Mouse (Mus musculus): ENCODE measurements at regions not wholly inside any gene's neighbourhood (a gene's known extent, or its start where the extent isn't known, plus 50 kb on each side); places are given as distances from the start of the nearest gene placed in this dataset.
"Not testable (repeated sequence)": the region's sequence is repeated elsewhere in the genome, so short reads cannot be mapped to it uniquely, and the experiment has no call there.

DNA sequence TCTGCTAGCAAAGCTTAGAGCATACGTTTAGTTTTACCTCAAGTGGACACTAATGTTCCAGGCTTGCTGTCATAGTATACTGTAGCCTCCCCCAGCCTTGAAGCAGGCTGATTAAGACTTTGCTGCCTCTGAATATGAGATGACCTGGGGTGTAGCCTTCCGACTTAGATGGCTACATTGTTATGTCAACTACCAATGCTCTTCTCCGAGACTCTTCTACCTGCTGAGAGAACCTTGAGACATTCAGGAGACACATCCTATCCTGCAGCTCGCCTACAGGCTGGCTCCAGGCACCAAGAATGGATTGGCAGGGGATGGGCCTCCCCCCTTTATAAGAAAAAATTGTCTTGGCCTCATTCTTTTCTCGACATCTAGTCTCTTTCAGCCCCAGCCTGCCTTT lies 379.0 kb upstream of the Ptger4 start:
- DNase-seq (ENCODE audit: low read depth, low spot score): no peak

DNA sequence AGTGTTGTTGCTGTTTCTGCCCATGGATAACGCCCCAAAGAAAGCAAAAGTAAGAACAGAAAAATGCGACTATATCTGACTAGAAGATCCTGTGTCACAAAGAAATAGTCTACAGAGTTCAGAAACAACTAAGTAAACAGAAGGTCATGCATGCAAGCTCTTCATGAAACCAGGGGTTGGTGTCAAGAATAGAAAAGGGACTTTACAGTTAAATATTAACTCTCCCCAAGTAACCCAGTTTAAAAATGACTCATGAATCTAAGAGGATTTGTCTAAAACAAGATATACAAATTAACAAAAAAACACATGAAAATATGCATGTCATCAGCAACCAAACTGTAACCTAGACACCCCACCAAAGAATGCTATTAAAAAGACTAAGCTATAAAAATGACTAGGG lies 381.4 kb upstream of the Ptger4 start:
- DNase-seq (ENCODE audit: low read depth, low spot score): no peak

DNA sequence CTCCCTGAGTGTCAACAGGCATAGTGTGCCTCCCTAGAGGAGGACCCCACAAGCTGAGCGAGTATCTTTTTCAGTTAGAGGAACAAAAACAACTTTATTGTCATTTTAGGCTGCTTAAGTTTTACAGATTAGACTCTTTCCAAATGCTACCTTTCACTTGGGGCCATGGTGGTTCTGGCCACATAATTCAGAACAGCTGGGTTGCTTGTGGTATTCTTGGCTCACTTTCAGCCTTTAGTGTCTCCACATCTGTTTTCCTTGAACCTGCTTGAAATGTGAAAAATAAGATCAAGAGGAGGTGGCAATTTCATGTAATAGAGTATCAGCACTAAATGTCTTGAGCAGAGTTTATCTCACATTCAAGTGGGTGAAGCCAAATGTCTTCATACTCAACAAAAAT lies 402.7 kb upstream of the Ptger4 start:
- no peak for DNase-seq (ENCODE audit: low read depth, low spot score)

DNA sequence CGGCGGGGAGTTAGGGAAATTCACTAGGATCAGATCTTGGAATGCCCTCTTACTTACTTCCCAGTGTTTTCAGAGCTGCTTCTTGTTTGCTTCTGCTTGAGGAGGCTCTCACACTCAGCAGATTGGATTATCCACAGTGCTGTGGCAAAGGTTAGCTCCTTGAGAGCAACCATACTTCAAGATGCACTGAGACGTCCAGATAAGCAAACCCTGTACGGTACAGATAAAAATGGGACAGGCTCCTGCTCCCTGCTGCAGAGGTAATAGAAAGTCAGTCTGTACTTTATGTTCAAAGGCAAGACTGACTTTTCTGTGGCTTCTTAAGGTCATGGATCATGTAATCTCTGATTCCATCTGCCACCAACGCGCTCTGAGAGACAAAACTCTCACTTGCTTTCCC lies 414.8 kb upstream of the Ptger4 start:
- DNase-seq (ENCODE audit: low read depth, low spot score): no peak

DNA sequence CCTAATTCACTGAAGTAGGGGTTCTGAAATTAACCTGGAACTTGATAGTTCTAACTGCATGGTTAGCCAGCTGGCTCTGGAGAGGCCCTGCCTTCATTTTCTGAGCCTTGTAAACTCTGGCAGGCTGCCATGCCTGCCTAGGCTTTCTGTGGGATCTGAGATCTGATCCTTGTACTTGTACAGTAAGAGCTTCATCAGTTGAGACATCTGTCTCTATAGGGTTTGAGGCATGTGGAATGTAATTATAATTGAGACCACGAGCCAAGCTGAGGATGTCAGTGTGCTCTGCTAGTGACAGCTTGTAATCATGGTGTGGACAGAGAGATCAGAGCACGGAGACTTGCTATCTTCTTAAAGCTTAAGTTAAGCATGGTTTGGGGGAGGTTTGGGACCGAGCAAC lies 416.8 kb upstream of the Ptger4 start:
- no peak for DNase-seq (ENCODE audit: low read depth, low spot score)

DNA sequence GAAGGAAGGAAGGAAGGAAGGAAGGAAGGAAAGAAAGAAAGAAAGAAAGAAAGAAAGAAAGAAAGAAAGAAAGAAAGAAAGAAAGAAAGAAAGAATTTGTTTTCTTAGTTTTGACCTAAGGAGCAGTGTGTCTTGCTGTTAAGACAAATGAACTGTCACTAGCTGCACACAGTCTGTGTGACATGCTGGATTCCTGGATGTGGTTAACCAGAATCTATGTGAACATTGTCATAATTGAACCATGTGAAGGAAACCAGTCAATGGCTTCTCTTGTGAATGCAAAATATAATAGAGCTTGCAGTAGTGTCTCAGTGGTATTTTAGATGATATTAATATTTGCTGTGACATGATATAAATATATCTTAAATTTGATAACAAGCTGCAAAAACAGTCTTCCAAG lies 427.8 kb upstream of the Ptger4 start:
- DNase-seq (ENCODE audit: low read depth, low spot score): no peak

DNA sequence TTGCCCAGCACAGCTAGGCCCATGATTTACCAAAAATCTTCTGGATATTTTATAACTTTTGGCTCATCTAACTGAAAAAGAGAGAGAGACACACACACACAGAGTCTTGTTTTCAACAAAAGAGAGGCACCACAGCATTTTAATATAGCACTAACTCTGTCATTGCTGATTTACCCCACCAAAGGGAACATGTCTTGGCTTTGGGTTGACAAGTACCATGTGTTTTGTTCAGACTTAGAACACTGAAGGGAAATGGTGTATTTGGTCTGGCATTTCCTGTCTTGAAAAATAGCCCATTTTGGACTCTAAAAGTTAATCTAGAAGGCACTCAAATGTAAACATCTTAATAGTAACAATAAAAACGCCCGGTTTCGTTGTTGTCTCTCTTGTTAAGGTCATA lies 432.7 kb upstream of the Ptger4 start:
- no peak for DNase-seq (ENCODE audit: low read depth, low spot score)

DNA sequence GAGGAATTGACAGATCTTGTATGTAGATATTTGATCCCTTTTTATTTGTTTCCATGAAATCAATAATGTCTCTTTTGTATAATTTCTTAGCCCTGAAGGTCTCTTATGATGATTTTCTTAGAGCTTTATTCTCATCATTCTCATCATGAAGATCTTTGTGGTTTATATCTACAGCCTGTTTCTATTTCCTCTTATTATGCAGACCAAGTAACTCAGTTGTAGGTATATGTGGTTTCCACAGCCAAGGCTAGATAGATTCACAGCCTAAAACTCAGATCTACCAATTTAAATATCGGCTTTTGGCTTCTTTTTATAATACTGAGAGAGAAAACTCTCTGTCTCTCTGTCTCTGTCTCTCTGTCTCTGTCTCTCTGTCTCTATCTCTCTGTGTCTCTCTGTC lies 449.8 kb upstream of the Ptger4 start:
- DNase-seq (ENCODE audit: low read depth, low spot score): no peak

DNA sequence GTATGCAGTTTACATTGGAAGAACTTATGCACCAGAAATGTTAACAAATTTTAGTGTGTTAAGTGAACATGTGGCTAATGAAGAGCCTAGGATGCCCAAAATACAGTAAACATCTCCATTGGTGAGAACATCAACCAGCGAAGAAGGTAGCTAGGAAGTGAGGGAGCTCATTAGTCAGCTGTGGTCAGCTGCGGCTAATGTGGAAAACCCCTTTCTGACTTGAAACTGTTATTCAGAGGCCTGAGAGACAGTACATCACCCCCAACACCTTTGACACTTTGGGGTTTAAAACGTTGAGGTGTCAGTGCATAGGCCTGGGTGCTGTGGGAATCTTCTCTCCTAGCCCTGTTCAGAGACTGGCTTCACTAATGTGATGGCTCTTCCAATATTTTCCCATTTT lies 451.0 kb upstream of the Ptger4 start:
- no peak for DNase-seq (ENCODE audit: low read depth, low spot score)

DNA sequence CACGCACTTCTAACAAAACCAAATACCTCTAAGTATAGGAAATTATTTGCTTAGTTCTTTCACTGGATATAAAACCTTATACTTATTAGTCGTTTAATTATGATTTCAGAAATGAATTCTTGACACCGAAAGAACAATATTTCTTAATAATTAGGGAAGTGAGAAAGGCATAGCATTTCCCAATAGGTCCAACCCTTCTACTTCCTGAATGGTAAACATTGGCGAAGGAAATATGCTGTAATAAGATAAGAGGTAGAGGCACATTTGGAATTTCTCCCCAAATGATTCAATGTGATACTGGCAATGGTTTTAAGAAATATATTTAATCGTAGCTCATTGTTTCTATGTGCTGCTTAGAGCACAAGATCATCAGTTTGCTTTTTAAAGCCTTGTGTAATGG lies 464.5 kb upstream of the Ptger4 start:
- DNase-seq (ENCODE audit: low read depth, low spot score): no peak

DNA sequence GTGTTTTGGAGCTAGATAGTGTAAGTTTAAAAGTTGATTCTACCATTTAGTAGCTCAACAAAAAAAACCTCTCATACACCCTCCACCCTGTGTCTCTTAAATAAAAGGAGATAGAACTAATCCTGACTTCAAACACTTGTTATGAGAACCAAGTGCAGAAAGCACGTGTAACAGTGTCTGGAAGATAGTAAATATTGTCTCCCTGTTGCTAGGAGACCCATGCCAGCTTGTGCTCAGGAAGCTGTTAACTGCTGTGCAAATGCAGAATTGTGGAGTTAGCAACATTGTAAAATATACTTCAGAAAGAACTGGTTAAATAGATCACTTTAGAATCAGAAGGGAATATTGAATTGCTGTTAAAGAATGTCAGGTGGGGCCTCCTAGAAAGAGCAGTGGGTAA lies 496.7 kb upstream of the Ptger4 start:
- DNase-seq (ENCODE audit: low read depth, low spot score): no peak

DNA sequence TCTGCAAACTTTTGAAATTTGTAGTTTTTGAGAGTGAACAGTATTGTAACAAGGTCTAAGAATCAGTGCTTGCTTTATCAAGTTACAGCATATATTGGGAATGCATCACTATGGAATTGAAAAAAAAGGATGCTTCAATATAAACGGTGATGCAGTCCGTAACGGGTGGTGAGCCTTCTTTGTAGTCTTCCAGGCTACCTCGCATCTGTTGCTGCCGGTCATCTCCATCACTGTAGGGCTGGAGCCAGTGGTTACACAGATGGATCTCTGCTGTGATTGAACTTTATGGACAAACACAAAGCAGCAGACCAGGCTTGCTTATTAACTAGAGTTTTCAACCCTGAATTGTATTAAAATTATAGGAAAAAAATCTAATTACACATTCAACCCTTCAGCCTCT lies 499.9 kb upstream of the Ptger4 start:
- DNase-seq (ENCODE audit: low read depth, low spot score): no peak

DNA sequence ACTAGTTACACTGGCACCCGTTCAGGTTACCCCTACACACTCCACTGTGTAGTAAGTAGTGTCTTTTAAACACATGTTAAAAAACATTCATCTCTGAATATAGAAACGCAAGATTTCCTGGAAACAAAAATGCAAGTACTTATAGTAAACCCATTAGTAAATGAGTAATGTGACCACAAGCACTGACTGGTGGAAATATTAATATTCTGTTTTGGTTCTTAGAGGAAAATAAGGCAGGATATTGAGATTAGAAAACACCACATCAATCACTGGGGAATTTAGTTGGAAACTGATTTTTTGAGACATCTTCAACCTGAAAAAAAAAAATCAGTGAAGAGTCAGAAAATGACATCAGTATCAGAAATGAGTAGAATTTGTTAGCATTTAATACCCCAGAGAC lies 514.7 kb upstream of the Ptger4 start:
- no peak for DNase-seq (ENCODE audit: low read depth, low spot score)

DNA sequence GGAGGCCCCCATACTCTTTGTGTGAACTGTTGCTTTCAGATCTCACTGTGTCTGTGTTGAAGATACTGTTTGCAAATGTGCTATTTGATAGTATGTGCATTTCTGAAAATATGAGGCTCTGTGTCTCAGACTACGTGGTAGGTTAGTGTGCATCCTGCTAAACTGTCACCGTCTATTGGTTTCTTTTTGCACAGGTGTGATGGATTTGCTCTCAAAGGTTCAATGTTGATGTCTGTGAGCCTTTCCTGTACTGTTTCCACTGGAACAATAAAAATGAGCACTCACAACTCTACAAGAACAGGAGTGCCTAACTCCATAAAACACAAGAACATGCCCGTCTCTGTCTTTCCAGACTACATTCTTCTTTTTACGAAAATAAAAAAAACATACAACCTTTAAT lies 518.2 kb upstream of the Ptger4 start:
- no peak for DNase-seq (ENCODE audit: low read depth, low spot score)

DNA sequence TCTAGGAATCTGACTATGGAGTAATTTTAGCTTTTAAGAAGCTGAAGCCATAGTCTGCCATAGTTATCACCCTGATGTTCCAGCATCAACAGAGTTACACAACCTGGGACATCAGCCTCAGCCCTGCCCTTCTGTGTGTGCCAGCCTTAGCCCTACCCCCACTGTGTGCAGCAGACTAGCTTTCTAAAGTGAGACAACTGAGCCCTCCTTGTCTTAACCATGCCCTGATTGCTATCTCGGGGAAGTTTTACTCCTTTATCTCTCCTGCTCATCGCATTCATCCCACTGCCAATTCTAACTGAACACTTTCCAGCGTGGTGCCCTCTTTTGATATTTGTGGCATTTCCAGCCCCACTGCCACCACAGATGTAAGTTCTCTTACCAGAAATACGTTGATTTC lies 522.5 kb upstream of the Dab2 start:
- DNase-seq (ENCODE audit: low read depth, low spot score): no peak

DNA sequence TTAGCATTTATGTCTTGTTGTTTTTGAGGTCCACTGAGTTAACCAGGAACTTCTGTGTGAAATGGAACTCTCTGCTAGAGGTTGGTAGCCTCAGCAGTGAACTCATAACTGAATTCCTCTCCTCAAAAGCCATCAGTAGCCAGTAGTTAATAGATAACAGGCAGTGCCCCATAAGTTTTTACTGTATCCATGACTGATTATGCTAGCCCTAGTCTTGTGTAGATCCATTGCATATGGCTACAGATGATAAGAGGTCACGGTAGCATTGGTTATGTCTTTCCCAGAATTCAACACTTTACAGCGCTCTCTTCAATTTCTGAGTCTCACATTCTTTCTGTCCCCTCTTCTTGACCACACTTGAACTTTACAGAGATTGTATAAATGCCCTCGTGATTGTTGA lies 499.7 kb upstream of the Dab2 start:
- no peak for DNase-seq (ENCODE audit: low read depth, low spot score)

DNA sequence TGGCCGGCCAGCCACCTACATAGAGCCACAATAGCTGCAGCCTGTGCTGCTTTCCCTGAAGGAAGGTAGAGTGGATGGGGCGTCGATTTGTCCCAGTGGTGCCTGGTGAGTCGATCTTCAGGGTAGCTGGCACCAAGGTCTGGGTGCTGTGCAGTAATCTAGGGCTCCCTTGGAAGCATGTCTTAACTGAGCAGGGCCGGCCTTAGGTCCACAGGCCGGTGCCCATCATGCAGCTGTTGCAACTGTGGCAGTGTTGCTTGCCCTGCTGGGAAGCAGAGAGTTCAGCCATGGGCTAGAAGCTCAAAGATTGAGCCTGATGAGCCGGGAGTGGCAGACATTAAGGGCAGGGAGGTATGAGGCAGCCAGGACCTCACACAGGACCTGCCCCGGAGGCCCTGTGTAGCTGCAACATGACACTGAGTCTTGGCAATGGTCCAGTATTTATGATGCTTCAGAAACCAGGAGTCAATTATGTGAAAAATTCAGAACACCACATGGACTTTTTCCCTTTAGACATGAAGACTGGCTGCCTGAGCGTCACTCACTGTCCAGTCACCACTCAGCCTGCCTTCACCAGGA lies 488.3 kb upstream of the Dab2 start:
- DNase-seq (ENCODE audit: low read depth, low spot score): no peak

DNA sequence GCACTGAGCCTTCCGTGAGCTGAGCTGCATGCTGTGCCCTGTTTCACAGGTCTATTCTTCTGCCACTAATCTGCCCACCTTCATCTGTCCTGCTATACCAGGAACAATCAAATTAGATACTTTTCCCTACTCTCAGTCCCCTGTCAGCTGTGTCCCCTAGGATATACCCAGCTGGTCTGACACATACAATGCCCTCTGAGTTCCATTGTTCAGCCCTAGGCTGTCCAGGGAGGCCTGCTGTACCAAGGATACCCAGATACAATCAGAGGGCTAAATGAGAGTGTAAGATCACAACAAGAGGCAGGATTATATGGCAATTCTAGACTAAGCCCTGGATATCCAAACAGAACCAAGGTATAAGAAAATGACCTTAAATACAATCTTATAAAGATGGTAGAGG lies 487.6 kb upstream of the Dab2 start:
- DNase-seq (ENCODE audit: low read depth, low spot score): no peak

DNA sequence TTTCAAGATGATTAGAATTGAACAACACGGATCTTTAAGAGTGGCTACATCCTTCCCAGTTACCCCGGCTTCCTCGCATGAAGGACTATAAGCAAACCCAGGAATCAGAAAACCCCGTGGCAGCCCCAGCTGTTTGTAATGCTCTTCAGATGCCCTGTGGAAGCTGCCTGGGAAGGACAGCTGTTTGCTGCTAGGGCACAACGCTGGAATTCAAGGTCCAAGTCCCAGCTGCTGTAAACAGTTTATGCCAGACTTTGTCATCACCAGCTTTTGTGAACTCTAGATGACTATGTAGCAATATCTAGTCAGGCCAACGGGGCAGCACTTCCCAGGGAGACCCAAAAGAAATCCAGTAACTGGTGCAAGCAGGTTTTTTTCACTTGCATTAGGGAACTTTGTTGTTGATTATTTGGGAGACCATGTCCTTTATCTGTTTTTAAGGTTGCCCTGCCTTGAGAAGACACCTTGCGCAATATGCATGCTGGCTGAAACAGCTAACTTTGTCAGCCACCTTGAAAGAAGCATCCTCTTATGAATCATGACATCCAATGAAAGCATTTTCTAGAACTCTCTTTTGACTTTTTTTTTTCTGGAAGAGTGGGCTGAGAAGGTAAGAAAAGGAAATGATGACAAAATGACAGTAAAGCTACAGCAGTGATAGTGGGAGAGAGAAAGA lies 481.5 kb upstream of the Dab2 start:
- no peak for DNase-seq (ENCODE audit: low read depth, low spot score)

DNA sequence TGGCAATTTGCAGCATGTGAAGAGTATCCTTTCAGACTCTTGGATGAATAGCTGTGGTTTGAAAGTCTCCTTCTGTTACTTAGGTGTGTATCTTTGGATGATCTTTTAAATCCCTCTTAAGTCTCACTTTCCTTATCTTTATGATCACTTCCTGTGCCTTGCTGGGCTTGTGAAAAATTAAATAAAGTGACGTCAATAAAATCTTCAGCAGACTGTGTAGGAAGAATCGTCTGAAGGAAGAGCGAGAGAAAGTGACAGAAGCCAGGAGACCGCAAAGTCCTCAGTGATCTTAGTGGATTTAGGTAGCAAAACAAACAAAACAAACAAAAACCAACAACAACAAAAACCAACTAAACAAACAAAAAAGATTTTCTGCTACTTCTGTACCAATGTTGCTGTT lies 459.6 kb upstream of the Dab2 start:
- no peak for DNase-seq (ENCODE audit: low read depth, low spot score)

DNA sequence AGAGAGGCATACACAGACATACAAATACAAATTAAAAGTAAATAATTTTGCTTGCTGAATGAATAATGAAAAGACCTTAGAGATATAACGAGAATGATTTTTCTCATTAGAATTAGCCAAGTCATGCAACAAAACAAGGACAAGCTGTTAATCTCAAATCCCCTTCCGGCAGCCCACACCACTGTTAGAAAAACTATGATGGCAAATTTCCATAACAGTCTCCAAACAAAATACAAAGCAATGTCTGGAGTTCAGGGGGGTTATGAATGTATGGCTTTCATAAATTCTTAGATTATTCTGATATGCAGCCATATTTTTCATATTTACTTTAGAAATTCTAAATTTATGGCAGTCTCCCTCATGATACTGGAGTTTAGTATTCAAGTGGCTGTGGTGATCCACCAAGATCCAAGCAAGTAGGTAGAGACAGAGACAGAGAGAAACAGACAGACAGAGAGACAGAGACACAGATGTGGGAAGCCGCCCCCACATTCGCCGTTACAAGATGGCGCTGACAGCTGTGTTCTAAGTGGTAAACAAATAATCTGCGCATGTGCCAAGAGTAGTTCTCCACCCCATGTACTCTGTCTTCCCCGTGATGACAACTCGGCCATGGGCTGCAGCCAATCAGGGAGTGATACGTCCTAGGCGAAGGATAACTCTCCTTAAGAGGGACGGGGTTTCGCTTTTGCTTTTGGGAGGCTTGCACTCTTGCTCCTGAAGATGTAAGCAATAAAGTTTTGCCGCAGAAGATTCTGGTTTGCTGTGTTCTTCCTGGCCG lies 458.0 kb upstream of the Dab2 start:
- not testable (repeated sequence) for DNase-seq (ENCODE audit: low read depth, low spot score)

DNA sequence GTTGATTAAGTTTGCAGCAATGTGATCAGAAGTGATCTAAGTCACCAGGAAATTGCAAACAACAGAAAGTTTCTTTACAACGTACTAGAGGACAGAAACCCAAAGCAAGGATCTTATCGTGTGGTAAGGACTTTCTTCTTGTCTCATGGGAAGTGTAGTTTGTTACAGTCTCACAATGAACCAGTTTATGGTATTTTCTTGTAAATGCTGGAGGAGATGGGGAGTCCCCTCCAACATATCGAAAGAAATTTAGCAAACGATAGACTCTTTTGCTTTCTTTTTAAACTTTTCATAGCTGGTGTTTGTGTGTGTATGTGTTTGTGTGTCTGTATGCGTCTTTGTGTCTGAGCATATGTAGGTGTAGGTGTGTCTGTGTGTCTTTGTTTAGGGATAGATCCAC lies 453.0 kb upstream of the Dab2 start:
- DNase-seq (ENCODE audit: low read depth, low spot score): no peak

DNA sequence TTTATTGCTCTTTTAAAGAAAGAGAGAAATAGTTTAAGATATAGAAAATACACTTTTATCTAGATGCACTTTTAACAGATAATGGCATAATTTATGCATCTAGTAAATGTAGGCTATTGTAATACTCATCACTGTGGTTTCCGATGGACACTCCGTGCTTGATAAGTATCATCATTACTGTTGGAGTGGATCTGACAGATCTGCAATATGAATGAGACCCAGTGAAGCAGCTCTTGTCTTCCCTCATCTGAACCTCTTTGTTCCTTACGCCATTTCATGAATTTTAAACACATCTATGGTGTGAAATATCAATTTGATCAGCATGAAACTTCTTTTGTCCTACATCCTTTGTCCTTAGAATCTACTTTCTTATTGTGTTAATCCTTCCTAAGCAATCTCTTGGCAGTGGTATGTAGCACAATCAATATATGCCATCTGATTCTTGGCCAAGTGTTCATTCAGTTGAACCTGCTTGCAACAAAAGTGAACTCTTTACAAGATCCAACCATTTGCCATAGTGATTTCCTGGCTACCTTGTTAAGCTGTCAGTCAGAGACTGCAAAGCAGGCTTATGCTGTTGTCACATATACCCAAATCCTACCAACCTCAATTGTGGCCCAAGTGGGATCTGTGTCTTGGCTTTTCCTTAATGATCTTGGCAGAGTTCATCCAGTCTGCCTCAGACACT lies 452.0 kb upstream of the Dab2 start:
- DNase-seq (ENCODE audit: low read depth, low spot score): no peak

Measured in telencephalon, adult 2 months (tissue).